Mouse (Mus musculus): ENCODE measurements at regions not wholly inside any gene's neighbourhood (a gene's known extent, or its start where the extent isn't known, plus 50 kb on each side); places are given as distances from the start of the nearest gene placed in this dataset.

DNA sequence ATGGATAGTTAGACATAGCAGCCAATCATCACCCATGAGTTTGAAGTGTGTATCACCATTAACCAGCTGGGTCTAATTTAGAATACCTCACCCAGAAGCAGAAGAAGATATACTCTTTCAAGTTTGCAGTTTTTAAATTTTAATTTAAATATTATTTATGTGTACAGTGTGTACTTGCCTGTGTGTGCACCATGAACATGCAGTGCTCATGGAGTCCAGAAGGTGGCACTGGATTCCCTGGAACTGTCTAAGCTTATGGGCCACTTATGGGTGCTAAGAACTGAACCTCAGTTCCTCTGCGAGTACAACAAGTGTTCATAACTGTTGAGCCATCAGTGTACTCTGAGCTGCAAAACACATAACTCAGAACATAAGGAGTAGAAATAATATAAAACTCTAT lies 675.6 kb downstream of the Adcyap1 start:
- in situ Hi-C loops (cut with MboI, MseI) = loop anchor here in 1 of 2 experiments (10.0 kb wide), 1 partner anchor 330 kb away; no protein-coding TSS in a partner anchor

DNA sequence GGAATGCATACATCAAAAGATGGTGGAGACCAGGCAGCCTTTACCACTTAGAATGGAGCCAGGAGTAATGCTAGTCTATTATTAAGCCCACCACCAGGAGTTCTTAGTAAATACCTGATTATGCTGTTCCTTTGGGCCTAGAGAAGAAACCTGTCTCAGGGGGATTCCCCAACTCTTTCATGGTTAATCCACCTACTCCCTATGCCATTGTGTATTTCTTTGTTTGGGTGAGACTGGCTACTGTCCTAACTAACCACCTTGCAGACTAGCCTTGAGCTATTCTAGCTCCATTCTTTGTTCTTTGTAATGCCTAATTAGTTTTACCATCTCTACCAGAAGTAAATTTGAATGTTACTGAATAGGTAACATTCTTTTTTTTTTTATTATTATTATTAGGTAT lies 706.8 kb downstream of the Adcyap1 start:
- in situ Hi-C loops (cut with MboI, MseI) = no loop called here

DNA sequence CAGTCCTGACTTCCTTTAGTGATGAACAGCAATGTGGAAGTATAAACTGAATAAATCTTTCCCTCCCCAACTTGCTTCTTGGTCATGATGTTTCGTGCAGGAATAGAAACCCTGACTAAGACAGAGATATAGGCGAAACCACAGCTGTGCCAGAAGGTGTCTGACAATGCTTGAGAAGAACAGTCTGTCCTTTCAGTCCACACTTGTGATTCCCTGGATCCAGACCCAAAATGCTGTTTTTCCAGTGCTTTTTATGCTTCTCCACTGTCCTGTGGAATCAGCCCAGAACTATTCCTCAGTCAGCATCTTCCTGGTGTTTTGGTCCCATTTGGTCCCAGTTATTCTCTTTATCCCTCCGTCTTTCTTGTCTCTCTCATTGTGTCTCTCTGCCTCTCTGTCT lies 723.6 kb downstream of the Adcyap1 start:
- in situ Hi-C loops (cut with MboI, MseI) = no loop called here

DNA sequence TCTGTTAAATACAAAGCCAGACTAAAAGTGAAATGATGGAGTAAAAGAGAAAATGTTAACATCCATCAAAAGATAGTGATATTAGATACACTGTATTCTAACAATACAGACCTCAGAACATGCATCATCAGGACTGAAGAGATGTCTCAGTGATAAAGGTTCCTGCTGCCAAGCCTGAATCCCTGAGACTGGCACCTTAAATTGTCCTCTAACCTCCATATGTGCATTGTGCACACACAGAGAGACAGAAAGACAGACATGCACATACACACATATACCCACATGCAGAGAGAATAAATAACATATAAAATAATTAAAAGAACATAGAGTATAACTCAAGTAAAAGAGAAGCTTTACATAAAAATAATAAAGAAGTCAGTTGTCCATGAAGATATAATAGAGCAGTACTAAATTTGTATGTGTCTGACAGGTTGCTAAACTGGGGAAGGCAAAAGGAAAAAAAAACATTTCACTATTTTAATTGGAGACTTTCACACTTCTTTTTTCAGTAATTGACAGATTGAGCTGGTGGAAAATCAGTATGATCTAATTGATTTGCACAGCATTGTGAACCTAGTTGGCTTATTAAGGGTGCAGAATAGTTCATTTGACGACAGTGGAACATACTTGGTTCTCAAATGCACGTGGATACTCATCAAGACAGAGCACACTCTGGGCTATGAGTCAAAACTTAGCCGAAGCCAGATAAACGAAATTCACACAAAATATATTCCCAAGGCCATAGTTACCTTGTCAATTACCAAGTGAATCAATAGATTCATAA lies 725.6 kb downstream of the Adcyap1 start:
- in situ Hi-C loops (cut with MboI, MseI) = no loop called here
